Mouse (Mus musculus): Measurements from ENCODE around the gene Rock2. TPM values are rescaled to one million over a fixed set of nuclear protein-coding genes. Genes with fewer than 3 reads are reported as not detected.

Gene Rock2
- polyA plus RNA-seq, 1 experiment = 14.4 TPM

DNA sequence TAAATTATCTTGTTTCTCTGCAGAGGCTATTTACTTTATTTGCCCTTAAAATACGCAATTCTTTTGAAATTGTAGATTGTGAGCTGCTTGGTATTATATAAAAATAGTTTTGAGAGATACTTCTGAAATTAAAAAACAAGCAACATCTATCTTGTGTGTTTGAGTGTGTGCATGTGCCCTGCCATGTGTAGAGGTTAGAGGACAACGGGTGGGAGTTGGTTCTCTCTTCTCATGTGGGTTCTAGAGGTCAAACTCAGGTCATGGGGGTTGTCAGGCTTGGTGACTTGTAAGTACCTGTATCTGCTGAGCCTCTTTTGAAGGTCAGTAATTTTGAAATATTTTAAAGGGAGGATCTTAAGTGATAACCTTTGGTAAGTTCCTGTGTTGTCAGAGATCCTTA lies 3.5 kb downstream of the Rock2 start:
- Histone ChIP-seq H3K4me2 (ENCODE audit: low read depth) (peak overlapping the region; percentile 39), H3K27me3 (ENCODE audit: control insufficient read depth, insufficient read depth, insufficient read length) (no peaks in the 10 kb centered on the region), H3K36me3 (ENCODE audit: control insufficient read depth, insufficient read depth) (no peaks in the 10 kb centered on the region), H3ac (ENCODE audit: control insufficient read depth, insufficient read length) (no peak overlapping the region), H3K79me2 (ENCODE audit: control insufficient read depth, insufficient read depth) (peaks cover 82% of the 10 kb centered on the region), H3K4me3 (no peak overlapping the region)
- TF ChIP-seq USF1 (IDR thresholded peaks at IDR 0.05; ENCODE audit: low read depth) = no peak
- no peak for TF ChIP-seq E2F4 (IDR thresholded peaks at IDR 0.05; ENCODE audit: insufficient read depth)
- TF ChIP-seq MYOG (IDR thresholded peaks at IDR 0.05; ENCODE audit: control insufficient read depth in 1 of 3, insufficient read depth in 1 of 3, insufficient read length in 2 of 3, low read depth in 2 of 3) = no peak
- no peak for TF ChIP-seq TCF12 (IDR thresholded peaks at IDR 0.05; ENCODE audit: insufficient read depth, poor library complexity, severe bottlenecking)
- no peak for TF ChIP-seq SRF (IDR thresholded peaks at IDR 0.05; ENCODE audit: control insufficient read depth, insufficient read length, low read depth)
- no peak for TF ChIP-seq REST (IDR thresholded peaks at IDR 0.05; ENCODE audit: insufficient read depth, insufficient read length)

DNA sequence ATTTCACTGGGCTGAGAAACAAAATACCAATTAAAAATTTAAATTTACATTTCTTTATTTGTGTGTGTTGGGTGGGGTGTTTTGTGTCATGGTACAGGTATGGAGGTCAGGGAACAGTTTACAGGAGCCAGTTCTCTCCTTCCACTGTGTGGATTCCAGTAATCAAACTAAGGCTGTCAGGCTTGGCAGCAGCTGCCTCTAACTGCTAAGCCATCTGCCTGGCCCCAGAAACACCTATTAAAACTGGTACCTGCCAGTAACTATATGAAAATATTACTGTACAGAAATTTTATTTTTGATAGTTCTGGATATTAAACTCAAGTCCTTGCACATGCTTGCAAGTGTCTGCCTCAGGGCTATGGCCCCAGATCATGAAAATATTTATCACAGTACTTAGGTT lies 4.1 kb downstream of the Rock2 start:
- peak overlapping the region; percentile 21 for H3K4me2 ChIP-seq (ENCODE audit: low read depth)

DNA sequence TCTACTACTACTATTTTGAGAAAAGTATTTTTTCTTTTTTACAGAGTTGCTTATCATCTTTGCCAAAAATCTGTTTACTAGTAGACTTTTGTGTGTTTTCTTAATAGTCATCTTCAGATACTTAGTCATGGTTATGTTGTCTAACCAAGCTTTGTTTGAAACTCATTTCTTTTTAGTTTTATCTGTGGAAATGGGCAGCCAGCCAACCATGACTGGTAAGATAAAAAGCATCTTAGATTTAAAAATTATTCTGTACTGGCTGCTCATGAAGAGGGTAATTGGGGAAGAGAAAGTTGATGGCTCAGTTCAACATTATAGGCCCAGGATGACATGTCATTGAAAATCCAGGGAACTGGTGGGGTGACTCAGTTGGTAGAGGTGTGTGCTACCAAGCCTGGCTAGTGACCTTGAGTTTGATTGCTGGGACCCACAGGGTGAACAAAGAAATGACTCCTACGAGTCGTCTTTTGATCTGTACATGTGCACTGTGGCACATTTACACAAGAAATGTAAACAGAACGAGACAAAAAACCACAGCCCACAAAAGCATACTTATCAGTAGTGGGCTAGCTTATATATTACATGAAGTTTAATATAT lies 6.0 kb downstream of the Rock2 start:
- H3K4me2 ChIP-seq (ENCODE audit: low read depth) = peak overlapping the region; percentile 48
- H3K4me3 ChIP-seq = no peak overlapping the region
- peaks cover 100% of the 10 kb centered on the region for H3K79me2 ChIP-seq (ENCODE audit: control insufficient read depth, insufficient read depth)
- no peak overlapping the region for H3ac ChIP-seq (ENCODE audit: control insufficient read depth, insufficient read length)
- TF ChIP-seq POLR2A (IDR thresholded peaks at IDR 0.05; ENCODE audit: insufficient read length, low read depth) (no peak), MAX (IDR thresholded peaks at IDR 0.05; ENCODE audit: low read depth) (no peak)
- H3K36me3 ChIP-seq (ENCODE audit: control insufficient read depth, insufficient read depth) = no peaks in the 10 kb centered on the region
- H3K27me3 ChIP-seq (ENCODE audit: control insufficient read depth, insufficient read depth, insufficient read length) = no peaks in the 10 kb centered on the region

More for the DNA sequence above, 4.1 kb downstream of the Rock2 start:
- Histone ChIP-seq H3K79me2 (ENCODE audit: control insufficient read depth, insufficient read depth) (peaks cover 88% of the 10 kb centered on the region), H3K27me3 (ENCODE audit: control insufficient read depth, insufficient read depth, insufficient read length) (no peaks in the 10 kb centered on the region), H3K4me3 (no peak overlapping the region), H3ac (ENCODE audit: control insufficient read depth, insufficient read length) (no peak overlapping the region), H3K36me3 (ENCODE audit: control insufficient read depth, insufficient read depth) (no peaks in the 10 kb centered on the region)
- TF ChIP-seq REST (IDR thresholded peaks at IDR 0.05; ENCODE audit: insufficient read depth, insufficient read length) = no peak
- no peak for TF ChIP-seq CEBPB (IDR thresholded peaks at IDR 0.05; ENCODE audit: insufficient read depth, poor library complexity, severe bottlenecking)
- TF ChIP-seq USF1 (IDR thresholded peaks at IDR 0.05; ENCODE audit: low read depth) = no peak
- TF ChIP-seq POLR2A (IDR thresholded peaks at IDR 0.05; ENCODE audit: insufficient read length, low read depth) = no peak
- no peak for TF ChIP-seq MYOD1 (IDR thresholded peaks at IDR 0.05; ENCODE audit: control insufficient read depth in 1 of 3, insufficient read length in 2 of 3, low read depth in 2 of 3)
- no peak for TF ChIP-seq SRF (IDR thresholded peaks at IDR 0.05; ENCODE audit: control insufficient read depth, insufficient read length, low read depth)
- TF ChIP-seq MYOG (IDR thresholded peaks at IDR 0.05; ENCODE audit: control insufficient read depth in 1 of 3, insufficient read depth in 1 of 3, insufficient read length in 2 of 3, low read depth in 2 of 3) = no peak
- TF ChIP-seq TCF12 (IDR thresholded peaks at IDR 0.05; ENCODE audit: insufficient read depth, poor library complexity, severe bottlenecking) = no peak
- no peak for TF ChIP-seq MAX (IDR thresholded peaks at IDR 0.05; ENCODE audit: low read depth)
- TF ChIP-seq TCF3 (IDR thresholded peaks at IDR 0.05; ENCODE audit: insufficient read length, low read depth) = no peak

DNA sequence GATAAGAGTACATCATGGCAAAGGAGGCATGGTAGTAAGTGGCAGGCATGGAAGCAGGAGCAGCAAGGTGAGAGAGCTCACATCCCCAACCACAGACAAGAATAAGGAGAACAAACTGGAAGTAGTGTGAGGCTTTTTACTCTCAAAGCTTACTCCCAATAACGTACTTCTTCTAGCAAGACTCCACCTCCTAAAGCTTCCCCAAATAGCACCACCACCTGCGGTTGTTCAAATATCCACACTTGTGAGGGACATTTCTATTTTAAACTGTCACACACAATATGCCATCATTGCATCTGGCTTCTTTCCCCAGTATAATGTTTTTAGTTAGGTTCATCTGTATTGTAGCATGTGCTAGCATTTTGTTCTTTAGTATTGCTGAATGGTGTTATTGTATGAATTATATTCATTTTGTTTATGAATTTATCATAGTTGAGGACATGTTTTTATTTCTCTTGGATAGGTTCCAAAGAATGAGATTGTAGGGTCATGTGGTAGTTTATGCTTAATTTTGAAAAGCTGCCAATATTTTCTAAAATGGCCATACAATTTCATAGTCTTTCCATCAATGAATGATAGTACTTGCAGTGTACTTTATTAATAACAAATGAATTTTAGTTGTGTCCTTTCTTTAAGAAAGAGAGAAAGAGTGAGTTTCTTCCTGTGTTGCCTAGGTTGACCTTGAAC lies 9.4 kb downstream of the Rock2 start:
- no peaks in the 10 kb centered on the region for H3K27me3 ChIP-seq (ENCODE audit: control insufficient read depth, insufficient read depth, insufficient read length)
- H3K4me2 ChIP-seq (ENCODE audit: low read depth) = peak overlapping the region; percentile 24
- TF ChIP-seq E2F4 (IDR thresholded peaks at IDR 0.05; ENCODE audit: insufficient read depth) (no peak), CEBPB (IDR thresholded peaks at IDR 0.05; ENCODE audit: insufficient read depth, poor library complexity, severe bottlenecking) (no peak), REST (IDR thresholded peaks at IDR 0.05; ENCODE audit: insufficient read depth, insufficient read length) (no peak), POLR2A (IDR thresholded peaks at IDR 0.05; ENCODE audit: insufficient read length, low read depth) (no peak), USF1 (IDR thresholded peaks at IDR 0.05; ENCODE audit: low read depth) (no peak), MYOD1 (IDR thresholded peaks at IDR 0.05; ENCODE audit: control insufficient read depth in 1 of 3, insufficient read length in 2 of 3, low read depth in 2 of 3) (no peak)
- no peak overlapping the region for H3K4me3 ChIP-seq
- H3K79me2 ChIP-seq (ENCODE audit: control insufficient read depth, insufficient read depth) = peaks cover 100% of the 10 kb centered on the region
- no peak overlapping the region for H3ac ChIP-seq (ENCODE audit: control insufficient read depth, insufficient read length)
- H3K36me3 ChIP-seq (ENCODE audit: control insufficient read depth, insufficient read depth) = no peaks in the 10 kb centered on the region

DNA sequence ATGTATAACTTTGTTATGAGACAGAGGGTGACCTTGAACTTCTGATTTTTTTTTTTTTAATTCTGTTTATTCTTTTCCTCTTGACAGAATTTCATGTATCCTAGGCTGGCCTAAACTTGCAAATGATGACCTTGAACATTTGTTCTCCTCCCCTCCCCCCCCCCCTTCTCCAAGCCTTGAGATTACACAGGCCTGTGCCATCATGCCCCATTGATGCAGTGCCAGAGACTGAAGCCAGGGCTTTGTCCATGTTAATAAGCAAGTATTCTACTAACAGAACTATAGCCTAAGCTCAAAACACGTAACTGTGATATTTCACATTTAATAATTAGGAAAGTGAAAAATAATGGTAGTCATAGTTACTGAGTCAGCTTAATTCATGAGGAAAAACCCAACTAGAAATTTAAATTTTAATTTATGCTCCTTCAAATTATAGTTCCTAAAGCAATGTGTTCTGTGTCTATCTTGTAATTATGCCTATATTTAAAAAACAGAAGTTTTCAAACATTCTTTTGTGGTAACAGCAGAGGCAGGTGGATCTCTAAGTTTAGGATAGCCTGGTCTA lies 12.7 kb downstream of the Rock2 start:
- Histone ChIP-seq H3K4me2 (ENCODE audit: low read depth) (no peak overlapping the region), H3K4me3 (no peak overlapping the region), H3K36me3 (ENCODE audit: control insufficient read depth, insufficient read depth) (no peaks in the 10 kb centered on the region), H3K79me2 (ENCODE audit: control insufficient read depth, insufficient read depth) (peaks cover 100% of the 10 kb centered on the region), H3K27me3 (ENCODE audit: control insufficient read depth, insufficient read depth, insufficient read length) (no peaks in the 10 kb centered on the region), H3ac (ENCODE audit: control insufficient read depth, insufficient read length) (no peak overlapping the region)
- TF ChIP-seq MYOD1 (IDR thresholded peaks at IDR 0.05; ENCODE audit: control insufficient read depth in 1 of 3, insufficient read length in 2 of 3, low read depth in 2 of 3) (no peak), SRF (IDR thresholded peaks at IDR 0.05; ENCODE audit: control insufficient read depth, insufficient read length, low read depth) (no peak), REST (IDR thresholded peaks at IDR 0.05; ENCODE audit: insufficient read depth, insufficient read length) (no peak), MYOG (IDR thresholded peaks at IDR 0.05; ENCODE audit: control insufficient read depth in 1 of 3, insufficient read depth in 1 of 3, insufficient read length in 2 of 3, low read depth in 2 of 3) (no peak), E2F4 (IDR thresholded peaks at IDR 0.05; ENCODE audit: insufficient read depth) (no peak), TCF12 (IDR thresholded peaks at IDR 0.05; ENCODE audit: insufficient read depth, poor library complexity, severe bottlenecking) (no peak), CEBPB (IDR thresholded peaks at IDR 0.05; ENCODE audit: insufficient read depth, poor library complexity, severe bottlenecking) (no peak), USF1 (IDR thresholded peaks at IDR 0.05; ENCODE audit: low read depth) (no peak), MAX (IDR thresholded peaks at IDR 0.05; ENCODE audit: low read depth) (no peak), POLR2A (IDR thresholded peaks at IDR 0.05; ENCODE audit: insufficient read length, low read depth) (no peak), POLR2AphosphoS2 (IDR thresholded peaks at IDR 0.05; ENCODE audit: insufficient read length, low read depth) (no peak), TCF3 (IDR thresholded peaks at IDR 0.05; ENCODE audit: insufficient read length, low read depth) (no peak)
